In genomic region chr3:105412229-105412628, GRCm38 (mm10) we compare ENCODE assay signal across 15 mouse cellular contexts. TPM values are rescaled to one million over a fixed set of nuclear protein-coding genes. Genes with fewer than 3 reads are reported as not detected.
DNase-seq lines count a peak whose midpoint lies in the region; ATAC-seq and TF ChIP-seq lines count a peak whose summit lies in the region.
"Had no signal": no experiment of that assay in that cellular context is flagged by ENCODE, and none has a peak within 500 bp of the region (broad histone marks: within the 10 kb centered on the region; RNA-seq: fewer than 3 reads in every experiment).

No protein-coding gene starts in this region.

- TF ChIP-seq CTCF in midbrain, postnatal 0 days (IDR thresholded peaks at IDR 0.05) = no peak

- no peak overlapping the region for H3K27ac ChIP-seq in midbrain, postnatal 0 days (ENCODE audit: low read depth, low read length)
- H3K27ac ChIP-seq in midbrain, embryonic 10.5 days (replicated peaks) = no peak overlapping the region
- H3K27ac ChIP-seq: embryonic facial prominence, embryonic 15.5 days; limb, embryonic 12.5 days; stomach, embryonic 15.5 days had no signal

- 81% methylated on average over 2 of the region's 2 CpGs for WGBS in midbrain, postnatal 0 days
- 91% methylated on average over 2 of the region's 2 CpGs for WGBS in midbrain, embryonic 10.5 days

- H3K9ac ChIP-seq in midbrain, postnatal 0 days (replicated peaks; ENCODE audit: low read length, poor library complexity, severe bottlenecking) = no peak overlapping the region
- H3K9ac ChIP-seq: embryonic facial prominence, embryonic 15.5 days; limb, embryonic 12.5 days; stomach, embryonic 15.5 days had no signal

- ATAC-seq in midbrain, postnatal 0 days (ENCODE audit: low FRiP score) = no peak

- H3K4me1 ChIP-seq in midbrain, postnatal 0 days (ENCODE audit: insufficient read depth, low read length) = no peaks in the 10 kb centered on the region
- no peaks in the 10 kb centered on the region for H3K4me1 ChIP-seq in midbrain, embryonic 10.5 days
- H3K4me1 ChIP-seq: embryonic facial prominence, embryonic 15.5 days; limb, embryonic 12.5 days; stomach, embryonic 15.5 days had no signal

- no peak overlapping the region for H3K4me3 ChIP-seq in midbrain, postnatal 0 days (ENCODE audit: low read depth, low read length)
- H3K4me3 ChIP-seq in midbrain, embryonic 10.5 days = no peak overlapping the region
- H3K4me3 ChIP-seq: embryonic facial prominence, embryonic 15.5 days; limb, embryonic 12.5 days; stomach, embryonic 15.5 days had no signal

- H3K36me3 ChIP-seq in midbrain, postnatal 0 days (ENCODE audit: insufficient read depth, low read length) = no peaks in the 10 kb centered on the region
- H3K36me3 ChIP-seq in midbrain, embryonic 10.5 days = no peaks in the 10 kb centered on the region
- H3K36me3 ChIP-seq: embryonic facial prominence, embryonic 15.5 days; limb, embryonic 12.5 days; stomach, embryonic 15.5 days had no signal

- no peaks in the 10 kb centered on the region for H3K27me3 ChIP-seq in midbrain, postnatal 0 days (ENCODE audit: insufficient read depth, low read length)
- H3K27me3 ChIP-seq in midbrain, embryonic 10.5 days (ENCODE audit: low read depth, poor library complexity, severe bottlenecking) = no peaks in the 10 kb centered on the region
- H3K27me3 ChIP-seq: embryonic facial prominence, embryonic 15.5 days; limb, embryonic 12.5 days; stomach, embryonic 15.5 days had no signal

- peak; percentile 46 for DNase-seq in adrenal gland, adult 2 months
- no peak for DNase-seq in adrenal gland, adult 8-10 months
- peak; percentile 74 for DNase-seq in midbrain, postnatal 0 days (ENCODE audit: low spot score)
- DNase-seq in midbrain, embryonic 10.5 days (ENCODE audit: low spot score) = no peak
- peak; percentile 65 to 75 for DNase-seq in adrenal gland, postnatal 36 days
- DNase-seq in cerebellum, postnatal 10 days = peak; percentile 85 to 88
- no peak for DNase-seq in yolk sac, embryonic 10.5 days (ENCODE audit: low spot score)
- DNase-seq in embryo, embryonic 10.5 days (ENCODE audit: low spot score) = no peak
- DNase-seq: kidney, postnatal 10 days; layer of hippocampus, adult 9-11 months; lung, postnatal 4 days; midbrain, embryonic 14.5 days had no signal

- H3K4me2 ChIP-seq in midbrain, postnatal 0 days (ENCODE audit: low read depth, low read length, poor library complexity, severe bottlenecking) = no peak overlapping the region
- H3K4me2 ChIP-seq: embryonic facial prominence, embryonic 15.5 days; limb, embryonic 12.5 days; stomach, embryonic 15.5 days had no signal

- no peaks in the 10 kb centered on the region for H3K9me3 ChIP-seq in midbrain, postnatal 0 days (ENCODE audit: low read length)
- H3K9me3 ChIP-seq in midbrain, embryonic 10.5 days (replicated peaks) = no peaks in the 10 kb centered on the region
- H3K9me3 ChIP-seq: embryonic facial prominence, embryonic 15.5 days; limb, embryonic 12.5 days; stomach, embryonic 15.5 days had no signal

RNA-seq across cellular contexts. Expression of gene Kcnd3, which starts 39.9 kb away (rescaled TPM):
- total RNA-seq in adrenal gland, adult 2 months (2021) = 1 to 10 TPM; 4.1 to 9.5 TPM
- 2.3 and 3.5 TPM in 2 replicates for polyA plus RNA-seq in adrenal gland, adult 2 months (2012; rRNA removed)
- 10 to 100 TPM in 2 of 4 experiments, 1 to 10 TPM in 2; 5.2 to 15.0 (median 10.0) TPM for total RNA-seq in adrenal gland, adult 8-10 months (2022)
- 67.4 and 80.5 TPM in 2 replicates for total RNA-seq in midbrain, postnatal 0 days (2014; rRNA removed)
- polyA plus RNA-seq in midbrain, postnatal 0 days (2015; fragmentation: Nextera tagmentation; extraction: Ambion mirVana) = 9.6 and 10.6 TPM in 2 replicates
- polyA plus RNA-seq in midbrain, embryonic 10.5 days (2016; fragmentation: Nextera tagmentation; extraction: Ambion mirVana) = 1.2 and 1.7 TPM in 2 replicates
- 10 to 100 TPM in 1 of 2 experiments, 1 to 10 TPM in 1; 4.5 to 10.7 TPM for total RNA-seq in adrenal gland, postnatal 36 days (2021)

Comparison
In these comparisons a context has a peak if more than half of its experiments do, and no peak if none do; other contexts are left out.
1. DNase-seq: peak in adrenal gland, adult 2 months (single experiment), midbrain, postnatal 0 days (single experiment), adrenal gland, postnatal 36 days (2 of 2) and cerebellum, postnatal 10 days (2 of 2); none in adrenal gland, adult 8-10 months (single experiment), midbrain, embryonic 10.5 days (single experiment), yolk sac, embryonic 10.5 days (single experiment) and embryo, embryonic 10.5 days (single experiment).